25 mouse cellular contexts compared by ENCODE assay signal in the genomic region with DNA sequence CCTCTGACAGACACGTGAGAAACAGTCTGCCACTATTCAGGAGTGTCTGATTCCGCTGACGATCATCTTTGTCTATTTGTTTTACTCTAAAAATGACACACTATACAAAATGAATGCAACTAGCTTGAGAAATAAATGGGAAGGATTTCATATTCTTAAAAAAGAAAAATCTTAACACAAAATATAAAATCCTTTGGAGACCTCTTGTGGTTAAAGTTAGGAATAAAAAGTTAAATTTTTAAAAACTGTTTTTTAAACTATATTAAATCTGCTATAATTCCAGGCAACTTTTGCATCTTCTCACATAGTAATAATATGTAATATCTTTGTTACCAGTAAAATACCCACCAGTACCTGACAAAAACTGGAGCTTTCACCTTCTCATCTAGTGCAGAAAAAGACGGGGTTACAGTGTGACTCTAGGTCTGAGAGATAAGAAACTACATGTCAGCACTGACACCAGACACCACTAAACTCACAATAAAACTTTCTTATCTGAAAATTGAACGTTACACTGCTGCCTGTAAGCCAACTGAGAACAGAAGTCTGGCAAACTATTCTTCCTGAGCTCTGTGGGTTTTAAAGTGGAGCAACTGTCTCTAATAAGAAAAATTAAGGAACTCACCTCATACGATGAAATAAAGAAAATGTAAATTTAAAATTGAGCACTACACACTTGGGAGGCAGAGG. TPM values are rescaled to one million over a fixed set of nuclear protein-coding genes. Genes with fewer than 3 reads are reported as not detected.
DNase-seq lines count a peak whose midpoint lies in the region; ATAC-seq and TF ChIP-seq lines count a peak whose summit lies in the region.
"Had no signal": no experiment of that assay in that cellular context is flagged by ENCODE, and none has a peak within 500 bp of the region (broad histone marks: within the 10 kb centered on the region; RNA-seq: fewer than 3 reads in every experiment).

No protein-coding gene starts in this region.

- H3K9ac ChIP-seq in forebrain, postnatal 0 days = no peak overlapping the region
- no peak overlapping the region for H3K9ac ChIP-seq in forebrain, embryonic 13.5 days
- H3K9ac ChIP-seq: forebrain, embryonic 15.5 days; limb, embryonic 15.5 days; neural tube, embryonic 15.5 days had no signal

- TF ChIP-seq CTCF in forebrain, postnatal 0 days (IDR thresholded peaks at IDR 0.05; ENCODE audit: low read depth) = peak; percentile 27
- TF ChIP-seq CTCF in left cerebral cortex, adult 2 months (IDR thresholded peaks at IDR 0.05) = peak; percentile 56

- H3K27ac ChIP-seq in forebrain, postnatal 0 days (ENCODE audit: low read depth, low read length) = no peak overlapping the region
- H3K27ac ChIP-seq in forebrain, embryonic 13.5 days = no peak overlapping the region
- H3K27ac ChIP-seq in left cerebral cortex, adult 2 months = peak overlapping the region; percentile 40; the same call in 1 of the 2 replicates
- H3K27ac ChIP-seq: forebrain, embryonic 15.5 days; heart, embryonic 10.5 days; limb, embryonic 15.5 days; neural tube, embryonic 15.5 days had no signal

- no peak overlapping the region for H3K4me2 ChIP-seq in forebrain, postnatal 0 days (ENCODE audit: low read depth)
- H3K4me2 ChIP-seq in forebrain, embryonic 13.5 days = no peak overlapping the region
- H3K4me2 ChIP-seq: forebrain, embryonic 15.5 days; limb, embryonic 15.5 days; neural tube, embryonic 15.5 days had no signal

- no peaks in the 10 kb centered on the region for H3K27me3 ChIP-seq in forebrain, postnatal 0 days (ENCODE audit: insufficient read depth, low read length)
- H3K27me3 ChIP-seq in forebrain, embryonic 13.5 days = no peaks in the 10 kb centered on the region
- H3K27me3 ChIP-seq: forebrain, embryonic 15.5 days; limb, embryonic 15.5 days; neural tube, embryonic 15.5 days had no signal

- intact Hi-C loops in left cerebral cortex, adult 2 months (cut with DNase I) = loop anchor here (1.0 to 5.0 kb wide), 3 partner anchors 211 to 531 kb away; a partner anchor contains a TSS
- intact Hi-C loops in left cerebral cortex, postnatal 10 days (cut with DNase I) = loop anchor here (5.0 kb wide), 2 partner anchors 431 to 531 kb away; a partner anchor contains a TSS

- H3K4me3 ChIP-seq in forebrain, postnatal 0 days (ENCODE audit: low read depth, low read length) = no peak overlapping the region
- no peak overlapping the region for H3K4me3 ChIP-seq in forebrain, embryonic 13.5 days
- no peak overlapping the region for H3K4me3 ChIP-seq in left cerebral cortex, adult 2 months
- H3K4me3 ChIP-seq: forebrain, embryonic 15.5 days; heart, embryonic 10.5 days; limb, embryonic 15.5 days; neural tube, embryonic 15.5 days had no signal

- peak; percentile 50 for ATAC-seq in forebrain, postnatal 0 days
- ATAC-seq in forebrain, embryonic 13.5 days = no peak
- peak; percentile 69; the same call in 1 of the 2 replicates for ATAC-seq in common myeloid progenitor, adult 5-6 weeks (replicated peaks; ENCODE audit: low read depth, poor library complexity, severe bottlenecking)
- ATAC-seq: forebrain, embryonic 15.5 days; hindbrain, embryonic 16.5 days had no signal

- H3K4me1 ChIP-seq in forebrain, postnatal 0 days (ENCODE audit: insufficient read depth) = no peaks in the 10 kb centered on the region
- H3K4me1 ChIP-seq in forebrain, embryonic 13.5 days = no peaks in the 10 kb centered on the region
- H3K4me1 ChIP-seq: forebrain, embryonic 15.5 days; heart, embryonic 10.5 days; limb, embryonic 15.5 days; neural tube, embryonic 15.5 days had no signal

- peak; percentile 53 for DNase-seq in forebrain, postnatal 0 days
- DNase-seq in left cerebral cortex, adult 2 months (ENCODE audit: extremely low spot score in 1 of 2, low spot score in 2 of 2) = no peak
- no peak for DNase-seq in left cerebral cortex, postnatal 10 days (ENCODE audit: extremely low spot score in 1 of 2, low spot score in 2 of 2)
- peak; percentile 29 for DNase-seq in 416B (ENCODE audit: low read depth)
- DNase-seq in neural tube, embryonic 10.5 days (ENCODE audit: extremely low spot score, low spot score) = no peak
- DNase-seq in left cerebral cortex, adult 9 months (ENCODE audit: low spot score in 2 of 2) = no peak
- DNase-seq: adrenal gland, adult 2 months; B cell, adult 2 months; embryo, embryonic 11 days; gastrocnemius, postnatal 14 days; kidney, adult 18-20 months; lung, postnatal 10 days; right cerebral cortex, postnatal 4 days; thymus, postnatal 4 days had no signal

- H3K36me3 ChIP-seq in forebrain, postnatal 0 days (ENCODE audit: insufficient read depth) = peaks cover 7% of the 10 kb centered on the region; the same call in 1 of the 2 replicates
- H3K36me3 ChIP-seq in forebrain, embryonic 13.5 days (ENCODE audit: poor library complexity, severe bottlenecking) = peaks cover 35% of the 10 kb centered on the region

- no peaks in the 10 kb centered on the region for H3K9me3 ChIP-seq in forebrain, postnatal 0 days (ENCODE audit: low read length)
- no peaks in the 10 kb centered on the region for H3K9me3 ChIP-seq in forebrain, embryonic 13.5 days (replicated peaks)
- H3K9me3 ChIP-seq: forebrain, embryonic 15.5 days; heart, embryonic 10.5 days; limb, embryonic 15.5 days; neural tube, embryonic 15.5 days had no signal

- WGBS in forebrain, postnatal 0 days = 74% methylated on average over 6 of the region's 6 CpGs
- WGBS in forebrain, embryonic 13.5 days = 87% methylated on average over 6 of the region's 6 CpGs

RNA-seq across cellular contexts. Expression of a gene that starts 16.6 kb away (rescaled TPM):
- total RNA-seq in forebrain, postnatal 0 days (2014; rRNA removed) = 3.1 and 3.3 TPM in 2 replicates
- 2.8 and 3.1 TPM in 2 replicates for polyA plus RNA-seq in forebrain, postnatal 0 days (2015; fragmentation: Nextera tagmentation; extraction: Ambion mirVana)
- polyA plus RNA-seq in forebrain, embryonic 13.5 days (2015; fragmentation: Nextera tagmentation; extraction: Ambion mirVana) = 17.6 and 19.5 TPM in 2 replicates
- 1 to 10 TPM; 1.4 TPM for total RNA-seq in left cerebral cortex, adult 2 months (2021)
- 1 to 10 TPM; 1.2 to 1.5 TPM for total RNA-seq in left cerebral cortex, postnatal 10 days (2021)
- total RNA-seq in common myeloid progenitor, adult 5-6 weeks (2017) = 24.1 and 29.4 TPM in 2 replicates

RNA-seq across cellular contexts. Expression of a gene that starts 16.9 kb away (rescaled TPM):
- total RNA-seq in forebrain, postnatal 0 days (2014; rRNA removed) = 26.9 and 33.6 TPM in 2 replicates
- 17.2 and 20.3 TPM in 2 replicates for polyA plus RNA-seq in forebrain, postnatal 0 days (2015; fragmentation: Nextera tagmentation; extraction: Ambion mirVana)
- polyA plus RNA-seq in forebrain, embryonic 13.5 days (2015; fragmentation: Nextera tagmentation; extraction: Ambion mirVana) = 28.5 and 32.4 TPM in 2 replicates
- total RNA-seq in left cerebral cortex, adult 2 months (2021) = 10 to 100 TPM; 24.2 to 25.8 TPM
- total RNA-seq in left cerebral cortex, postnatal 10 days (2021) = 10 to 100 TPM; 28.3 to 29.3 TPM
- 52.4 and 52.6 TPM in 2 replicates for total RNA-seq in common myeloid progenitor, adult 5-6 weeks (2017)

RNA-seq across cellular contexts. Expression of a gene that starts 32.1 kb away (rescaled TPM):
- not detected in 2 replicates for total RNA-seq in forebrain, postnatal 0 days (2014; rRNA removed)
- polyA plus RNA-seq in forebrain, postnatal 0 days (2015; fragmentation: Nextera tagmentation; extraction: Ambion mirVana) = 0.25 TPM in 1 of 2 replicates, not detected in the other
- polyA plus RNA-seq in forebrain, embryonic 13.5 days (2015; fragmentation: Nextera tagmentation; extraction: Ambion mirVana) = 1.2 and 1.7 TPM in 2 replicates
- not detected for total RNA-seq in left cerebral cortex, adult 2 months (2021)
- not detected for total RNA-seq in left cerebral cortex, postnatal 10 days (2021)
- not detected in 2 replicates for total RNA-seq in common myeloid progenitor, adult 5-6 weeks (2017)
- total RNA-seq: adrenal gland, adult 2 months; gastrocnemius, postnatal 14 days; heart, postnatal 25 days; layer of hippocampus, postnatal 10 days; left cerebral cortex, postnatal 25 days had no signal
- polyA plus RNA-seq: adrenal gland, adult 2 months; testis, adult 2 months had no signal

Comparison
In these comparisons a context has a peak if more than half of its experiments do, and no peak if none do; other contexts are left out.
1. DNase-seq: peak in forebrain, postnatal 0 days (single experiment) and 416B (single experiment); none in left cerebral cortex, adult 2 months (0 of 2), left cerebral cortex, postnatal 10 days (0 of 2), neural tube, embryonic 10.5 days (single experiment) and left cerebral cortex, adult 9 months (0 of 2).